Mouse (Mus musculus) spleen, embryonic (tissue): ENCODE measurements around the gene Plekhj1.

Experiments used
- CTCF ChIA-PET: fragments of 350-600 bp; sonication (Branson Sonifier 250); formaldehyde crosslinking; loops from one replicate; lab custom pipeline; 2022; lab: Charles Lee

Plekhj1 gene

GRCm38 (mm10) chr10:80784871-80785270, 13.6 kb downstream of the Plekhj1 start:
- CTCF ChIA-PET = no interaction called here

- CTCF ChIA-PET = no interaction called here
These were observed 14.1 kb downstream of the Plekhj1 start for GRCm38 (mm10) chr10:80784302-80784701.

DNA sequence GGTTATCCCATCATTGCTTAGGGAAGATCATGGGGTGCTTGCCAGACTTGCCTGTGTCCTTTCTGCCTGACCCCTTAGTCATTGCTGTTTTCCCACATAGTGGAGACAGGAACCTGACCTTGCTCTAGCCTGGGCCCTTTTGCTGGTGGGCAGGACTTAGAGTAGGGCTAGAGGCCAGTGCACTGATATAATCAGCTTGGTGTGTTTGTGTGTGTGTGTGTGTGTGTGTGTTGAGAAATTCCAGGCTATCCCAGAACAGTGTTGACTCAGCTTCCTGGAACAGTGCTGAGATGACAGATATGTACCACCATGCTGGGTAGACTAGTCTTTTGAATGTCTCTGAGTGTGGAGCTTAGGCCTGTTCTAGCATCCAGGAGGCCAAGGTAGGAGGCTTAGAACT, 18.9 kb downstream of the Plekhj1 start:
- CTCF ChIA-PET = no interaction called here

DNA sequence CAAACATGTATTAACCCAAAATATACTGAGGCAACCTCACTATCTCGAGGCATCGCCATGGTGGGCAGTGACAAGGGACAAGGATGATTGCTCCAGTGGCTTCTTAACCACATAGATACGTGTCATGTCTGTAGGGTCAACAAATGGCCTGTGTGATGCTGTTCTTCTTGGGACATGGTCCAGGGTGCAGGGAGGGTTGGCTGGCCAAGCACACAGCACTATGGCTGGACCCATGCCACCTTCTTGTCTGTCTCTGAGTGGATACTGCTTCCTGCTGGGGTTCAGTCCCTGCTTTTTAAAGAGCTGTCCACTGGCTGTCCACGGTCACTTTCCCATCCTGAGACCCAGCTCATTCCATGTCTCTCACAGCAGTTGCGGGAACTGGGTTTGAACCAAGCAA, 21.3 kb downstream of the Plekhj1 start:
- CTCF ChIA-PET = interaction anchor here (0.8 kb wide), 1 partner anchor 19 kb away, joined by 3 read pairs; no protein-coding TSS in a partner anchor

- CTCF ChIA-PET = no interaction called here
These were observed 22.0 kb downstream of the Plekhj1 start for GRCm38 (mm10) chr10:80776358-80776869.

DNA sequence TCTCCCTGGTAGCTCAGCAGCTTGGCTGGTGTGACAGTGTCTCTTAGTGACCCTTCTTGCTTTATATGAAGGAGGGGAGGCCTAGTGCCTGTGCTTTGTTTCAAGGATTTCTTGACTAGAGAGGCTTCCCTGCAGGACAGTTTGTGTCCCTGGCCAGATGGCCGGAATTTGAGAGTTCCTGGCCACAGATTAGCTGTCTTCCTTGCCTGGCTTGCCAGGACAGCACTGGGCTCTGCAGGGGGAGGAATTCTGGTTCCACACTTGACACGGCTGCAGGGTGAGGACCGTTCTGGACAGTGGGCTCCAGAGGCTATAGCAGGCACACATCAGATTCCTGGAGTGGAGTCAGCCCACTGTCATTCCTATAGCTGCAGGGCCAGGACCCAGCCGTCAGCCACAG, 22.7 kb downstream of the Plekhj1 start:
- CTCF ChIA-PET = interaction anchor here (0.7 kb wide), 1 partner anchor 24 kb away, joined by 3 read pairs; no protein-coding TSS in a partner anchor

- CTCF ChIA-PET = interaction anchor here (1.5 kb wide), 1 partner anchor 27 kb away, joined by 4 read pairs; no protein-coding TSS in a partner anchor
These were observed 23.4 kb downstream of the Plekhj1 start for GRCm38 (mm10) chr10:80774981-80775380.

DNA sequence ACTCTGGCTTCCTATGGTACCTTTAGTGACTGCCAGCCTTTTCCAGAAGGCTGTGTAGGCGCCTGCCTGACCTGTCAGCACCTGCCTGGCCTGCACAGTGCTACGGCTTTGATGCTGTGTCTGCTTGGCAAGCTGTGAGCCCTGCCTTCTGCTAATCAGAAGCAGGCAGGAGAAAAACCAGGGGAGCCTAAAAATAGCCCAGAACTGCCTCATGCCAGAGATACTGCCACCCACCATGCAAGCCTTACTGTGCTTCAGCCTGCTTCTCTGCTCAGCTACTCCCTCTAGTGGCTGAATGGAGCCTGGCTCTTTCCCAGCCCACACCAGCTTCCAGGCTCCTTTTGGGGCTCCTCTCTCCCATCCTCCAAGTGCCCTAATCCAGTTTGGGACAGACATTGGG, 23.9 kb downstream of the Plekhj1 start:
- CTCF ChIA-PET = interaction anchor here (0.6 to 1.5 kb wide), 2 partner anchors 27 to 131 kb away, joined by 4 read pairs; no protein-coding TSS in a partner anchor

- CTCF ChIA-PET = interaction anchor here (1.5 kb wide), 1 partner anchor 26 kb away, joined by 4 read pairs; no protein-coding TSS in a partner anchor
These were observed 24.6 kb downstream of the Plekhj1 start for GRCm38 (mm10) chr10:80773816-80774215.

DNA sequence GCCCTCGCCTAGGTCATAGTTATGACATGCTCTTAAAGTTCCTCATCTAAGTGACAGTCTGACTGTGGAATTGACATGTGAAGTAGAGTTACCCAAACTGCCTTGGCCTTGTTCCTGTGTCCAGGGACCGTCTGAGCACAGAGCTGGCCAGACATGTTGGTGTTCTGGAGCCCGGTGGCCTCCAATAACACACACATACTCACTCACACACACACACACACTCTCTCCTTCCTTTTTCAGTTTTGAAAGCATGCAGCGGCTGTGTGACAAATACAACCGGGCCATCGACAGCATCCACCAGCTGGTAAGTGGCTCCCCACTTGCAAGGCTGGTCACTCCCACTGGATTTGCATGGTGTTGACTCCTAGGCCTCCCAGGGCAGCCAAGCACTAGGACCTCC, 30.1 kb downstream of the Plekhj1 start:
- CTCF ChIA-PET = no interaction called here

- CTCF ChIA-PET = interaction anchor here (0.7 kb wide), 1 partner anchor 19 kb away, joined by 3 read pairs; no protein-coding TSS in a partner anchor
These were observed 32.1 kb downstream of the Plekhj1 start for GRCm38 (mm10) chr10:80766161-80766815.

DNA sequence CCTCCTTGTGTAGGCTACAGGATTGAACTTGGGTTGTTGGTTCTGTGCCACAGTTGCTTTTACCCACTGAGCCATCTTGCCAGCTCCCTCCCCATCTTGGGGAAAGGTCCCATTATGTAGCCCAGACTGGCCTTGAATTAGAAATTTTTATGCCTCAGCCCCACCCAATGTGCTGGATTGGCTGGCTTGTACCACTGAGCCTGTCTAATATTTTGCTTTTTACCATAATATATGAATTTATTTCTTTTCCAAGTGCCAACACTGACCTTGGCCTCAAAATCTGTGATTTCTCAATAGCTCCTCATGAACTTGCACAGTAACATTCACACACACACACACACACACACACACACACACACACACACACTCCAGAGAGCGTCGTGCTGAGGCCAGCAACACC, 32.7 kb downstream of the Plekhj1 start:
- CTCF ChIA-PET = interaction anchor here (0.6 to 0.7 kb wide), 2 partner anchors 11 to 18 kb away, joined by 3 read pairs; partner anchors contain the start of gene Dot1l

- CTCF ChIA-PET = no interaction called here
These were observed 34.9 kb downstream of the Plekhj1 start for GRCm38 (mm10) chr10:80763502-80763901.

GRCm38 (mm10) chr10:80761821-80762220, 36.6 kb downstream of the Plekhj1 start:
- CTCF ChIA-PET = no interaction called here

DNA sequence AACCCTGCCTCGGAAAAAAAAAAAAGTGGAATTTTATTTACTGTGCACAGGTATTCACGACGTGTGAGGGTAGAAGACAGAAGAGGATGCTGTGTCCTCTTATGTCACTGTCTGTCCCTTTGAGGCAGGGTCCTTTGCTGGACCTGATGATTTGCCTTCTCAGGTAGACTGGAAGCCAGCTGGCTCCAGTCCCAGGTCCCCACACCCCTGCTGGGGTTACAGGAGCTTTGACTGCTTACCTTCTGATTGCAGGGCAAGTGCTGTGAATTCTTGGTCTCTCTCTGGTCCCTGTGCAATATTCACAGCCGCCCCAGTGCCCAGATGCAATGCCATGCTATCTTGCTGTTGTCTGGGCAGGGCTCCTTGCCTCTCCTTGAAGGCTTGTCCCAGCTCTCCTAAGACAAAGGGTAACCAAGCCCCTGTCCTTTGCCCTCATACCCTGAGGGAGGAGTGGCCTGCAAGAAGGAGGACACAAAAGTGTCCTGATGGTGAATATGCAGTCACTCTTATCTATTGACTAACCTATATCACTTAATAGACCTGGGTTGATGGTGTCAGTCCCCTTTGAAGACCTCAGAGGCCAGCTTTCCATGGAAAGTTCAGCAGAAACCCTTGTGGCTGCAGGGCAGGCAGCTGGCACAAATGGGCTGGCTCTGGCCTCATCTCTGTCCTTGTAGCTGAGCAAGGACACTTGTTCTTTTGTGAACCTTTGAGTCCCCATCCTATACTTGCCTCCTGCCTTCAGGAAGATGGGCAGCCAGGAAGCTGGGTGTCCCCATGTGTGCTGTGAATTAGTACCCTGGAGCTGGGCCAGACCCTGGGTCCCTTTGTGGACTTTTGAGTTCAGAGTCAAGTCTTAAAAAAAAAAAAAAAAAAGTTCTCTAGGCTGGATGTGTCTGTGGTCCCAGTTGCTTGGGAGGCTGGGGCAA, 37.6 kb downstream of the Plekhj1 start:
- CTCF ChIA-PET = interaction anchor here (1.0 kb wide), 1 partner anchor 66 kb away, joined by 7 read pairs; no protein-coding TSS in a partner anchor

DNA sequence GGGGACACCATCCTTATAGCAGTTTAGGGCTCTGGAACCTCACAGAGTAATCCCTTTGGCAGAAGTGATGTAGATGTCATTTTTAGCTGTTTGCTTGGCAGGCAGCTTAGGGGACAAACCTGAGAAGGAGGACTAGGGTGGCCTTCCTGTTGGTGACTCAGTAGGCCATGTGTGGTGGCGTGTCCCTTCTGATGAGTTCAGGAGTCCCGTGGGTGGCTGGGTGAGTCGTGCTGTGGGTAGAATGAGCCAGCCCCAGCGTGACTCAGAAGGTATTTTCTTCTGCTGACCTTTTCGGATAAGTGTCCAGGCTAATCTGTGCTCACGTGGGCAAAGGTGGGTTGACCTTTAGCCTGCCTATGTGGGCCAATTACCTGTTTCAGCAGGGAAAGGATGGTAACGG, 39.8 kb downstream of the Plekhj1 start:
- CTCF ChIA-PET = interaction anchor here (1.2 kb wide), 1 partner anchor 19 kb away, joined by 3 read pairs; no protein-coding TSS in a partner anchor

- CTCF ChIA-PET = interaction anchor here (0.6 to 1.2 kb wide), 2 partner anchors 20 to 54 kb away, joined by 3 read pairs; no protein-coding TSS in a partner anchor
These were observed 40.7 kb downstream of the Plekhj1 start for GRCm38 (mm10) chr10:80757717-80758116.

DNA sequence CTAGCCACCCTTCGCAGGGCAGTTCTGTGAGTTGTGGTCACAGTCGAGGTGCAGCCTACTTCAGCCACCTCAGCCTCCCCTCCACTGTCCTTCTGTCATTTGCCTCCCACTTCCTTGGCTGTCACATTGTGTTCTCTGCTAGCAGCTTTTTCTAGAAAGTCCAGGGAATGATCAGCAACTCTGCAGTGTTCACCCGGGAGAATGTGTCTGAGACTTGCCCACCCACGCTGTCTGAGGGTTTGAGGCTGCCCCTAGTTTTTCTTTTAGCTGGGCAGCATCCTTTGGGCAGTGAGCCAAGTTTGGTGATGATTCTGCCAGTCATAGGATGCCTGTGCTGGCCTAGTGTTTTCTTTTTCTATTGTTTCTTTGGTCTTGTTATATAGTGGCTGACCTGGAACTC, 41.5 kb downstream of the Plekhj1 start:
- CTCF ChIA-PET = interaction anchor here (0.6 kb wide), 1 partner anchor 54 kb away, joined by 3 read pairs; no protein-coding TSS in a partner anchor

DNA sequence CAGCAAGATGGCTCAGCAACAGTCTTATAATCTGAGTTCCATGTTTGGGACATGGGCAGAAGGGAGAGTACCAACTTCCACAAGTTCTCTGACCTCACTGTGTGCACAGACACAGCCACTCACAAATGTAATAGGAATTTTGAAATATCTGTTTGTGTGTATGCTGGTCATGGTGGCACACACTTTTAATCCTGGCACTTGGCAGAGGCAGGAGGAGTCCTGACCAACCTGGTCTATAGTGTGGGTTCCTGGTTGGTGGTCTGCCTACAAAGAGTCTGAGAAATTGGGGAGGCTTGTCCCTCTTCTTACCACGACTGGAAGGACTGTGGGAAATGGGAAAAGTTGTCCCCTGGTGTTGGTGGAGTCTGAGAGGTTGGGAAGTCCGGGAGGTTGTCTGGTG, 41.9 kb downstream of the Plekhj1 start:
- CTCF ChIA-PET = no interaction called here

DNA sequence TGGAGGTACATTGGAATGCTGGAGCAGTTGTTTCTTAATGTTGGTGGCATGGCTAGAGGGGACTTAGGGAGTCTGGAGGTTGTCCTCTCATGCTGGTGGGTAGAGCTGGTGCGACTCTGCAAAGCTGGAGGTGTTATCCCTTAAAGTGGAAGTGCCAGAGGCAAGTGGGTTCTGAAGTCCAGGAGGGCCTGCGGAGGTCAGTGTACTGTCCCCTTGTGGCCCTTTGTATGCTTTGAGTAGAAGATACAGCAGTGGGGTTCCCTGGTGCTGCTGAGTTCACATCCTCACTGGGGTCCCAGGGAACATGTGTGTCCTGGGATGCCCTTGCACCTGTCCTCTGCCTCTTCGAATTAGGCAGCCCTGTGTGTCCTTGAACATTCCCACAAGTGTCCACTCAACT, 42.3 kb downstream of the Plekhj1 start:
- CTCF ChIA-PET = no interaction called here

- CTCF ChIA-PET = interaction anchor here (0.6 kb wide), 1 partner anchor 214 kb away, joined by 5 read pairs; no protein-coding TSS in a partner anchor
These were observed 43.0 kb downstream of the Plekhj1 start for GRCm38 (mm10) chr10:80755291-80756015.
